Mouse (Mus musculus) naive thymus-derived CD4-positive, alpha-beta T cell, adult 2 months (primary cell): ENCODE results near the gene Tpst1.

Source experiments
- DNase-seq: peaks from one replicate; pipeline ENCODE4 v3.0.0-alpha.2; 2011; ENCODE audit warnings: low read depth

Gene Tpst1

GRCm38 (mm10) chr5:130073026-130073425, at the start of gene Tpst1:
Gene Tpst1 (plus strand): TSS chr5:130073326.
- no peak for DNase-seq

DNA sequence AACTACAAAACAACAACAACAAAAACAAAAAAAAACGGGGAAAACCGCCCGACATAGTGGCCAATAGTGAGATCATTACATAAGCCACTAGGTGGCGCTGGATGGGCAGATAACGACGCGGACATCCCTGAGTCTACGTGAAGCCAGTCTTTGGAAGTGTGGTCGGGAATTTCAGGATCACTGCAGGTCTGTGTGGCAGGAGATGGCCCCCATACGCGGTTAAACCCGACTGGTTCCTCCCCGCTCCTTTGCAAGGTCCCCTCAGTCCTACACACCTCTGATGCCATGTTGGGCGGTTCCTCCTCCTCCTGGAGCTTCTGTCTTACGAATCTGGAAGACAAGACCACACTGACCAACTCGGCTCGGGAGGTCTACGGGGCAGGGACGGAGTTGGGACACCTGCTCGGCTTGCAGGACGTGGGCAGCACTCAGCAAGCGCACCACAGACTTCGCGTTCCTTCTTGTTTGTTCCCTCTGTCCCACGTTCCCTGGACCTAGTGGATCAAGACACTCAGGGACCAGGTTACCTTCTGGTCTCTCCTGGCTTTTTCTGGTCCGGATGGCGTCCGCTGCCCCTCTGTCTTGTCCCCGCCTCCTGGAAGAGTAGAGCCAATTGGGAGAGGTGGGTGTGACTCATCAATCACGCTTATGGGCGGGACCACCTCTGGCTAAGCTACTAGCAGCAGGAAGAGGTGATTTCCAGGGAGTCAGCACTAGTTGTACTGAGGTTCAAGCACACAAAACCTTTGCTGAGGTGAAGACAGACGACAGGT, 49.2 kb upstream of the Tpst1 start:
- peak; percentile 88 for DNase-seq

GRCm38 (mm10) chr5:130027134-130027533, 46.0 kb upstream of the Tpst1 start:
- no peak for DNase-seq

DNA sequence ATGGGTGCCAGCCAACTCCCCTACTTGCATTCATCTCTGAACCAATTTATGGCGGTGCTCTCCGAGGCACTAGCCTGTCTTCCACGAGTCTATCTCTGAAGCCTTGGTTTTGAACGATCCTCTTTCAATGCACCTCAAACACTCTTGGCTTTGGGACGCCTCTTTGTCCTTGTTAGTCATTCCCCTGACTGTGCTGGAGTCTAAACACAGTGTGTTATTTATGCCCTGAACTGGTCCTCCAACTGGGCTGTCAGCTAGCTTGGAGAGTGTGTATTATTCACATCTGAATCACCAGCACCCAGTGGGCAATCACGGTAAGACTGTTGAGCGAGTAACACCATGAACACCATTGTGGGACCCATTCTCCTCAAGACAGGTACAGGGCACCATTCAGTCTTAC, 45.4 kb upstream of the Tpst1 start:
- no peak for DNase-seq

GRCm38 (mm10) chr5:130029142-130029897, 43.8 kb upstream of the Tpst1 start, which contains the start of the genes Asl and Crcp:
Gene Asl (minus strand): TSS chr5:130029247.
Gene Crcp (plus strand): TSS chr5:130029290.
- DNase-seq = peak; percentile 79

- no peak for DNase-seq
Observed at GRCm38 (mm10) chr5:130031410-130032390, 41.4 kb upstream of the Tpst1 start.

GRCm38 (mm10) chr5:130033869-130034268, 39.3 kb upstream of the Tpst1 start:
- no peak for DNase-seq

DNA sequence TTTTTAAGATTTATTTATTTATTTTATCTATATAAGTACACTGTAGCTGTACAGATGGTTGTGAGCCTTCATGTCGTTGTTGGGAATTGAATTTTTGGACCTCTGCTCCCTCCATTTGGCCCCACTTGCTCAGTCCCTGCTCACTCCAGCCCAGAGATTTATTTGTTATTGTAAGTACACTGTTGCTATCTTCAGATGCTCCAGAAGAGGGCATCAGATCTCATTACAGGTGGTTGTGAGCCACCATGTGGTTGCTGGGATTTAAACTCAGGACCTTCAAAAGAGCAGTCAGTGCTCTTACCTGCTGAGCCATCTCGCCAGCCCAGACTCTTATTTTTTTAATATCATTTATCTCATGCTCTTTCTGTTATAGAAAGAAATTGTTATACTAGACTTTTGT, 36.8 kb upstream of the Tpst1 start:
- peak; percentile 40 for DNase-seq

- peak; percentile 70 for DNase-seq
Observed at GRCm38 (mm10) chr5:130037752-130038455, 35.2 kb upstream of the Tpst1 start.

GRCm38 (mm10) chr5:130040797-130041196, 32.3 kb upstream of the Tpst1 start:
- no peak for DNase-seq

- no peak for DNase-seq
Observed at GRCm38 (mm10) chr5:130041262-130041661, 31.9 kb upstream of the Tpst1 start.

- no peak for DNase-seq
Observed at GRCm38 (mm10) chr5:130043741-130044140, 29.4 kb upstream of the Tpst1 start.

DNA sequence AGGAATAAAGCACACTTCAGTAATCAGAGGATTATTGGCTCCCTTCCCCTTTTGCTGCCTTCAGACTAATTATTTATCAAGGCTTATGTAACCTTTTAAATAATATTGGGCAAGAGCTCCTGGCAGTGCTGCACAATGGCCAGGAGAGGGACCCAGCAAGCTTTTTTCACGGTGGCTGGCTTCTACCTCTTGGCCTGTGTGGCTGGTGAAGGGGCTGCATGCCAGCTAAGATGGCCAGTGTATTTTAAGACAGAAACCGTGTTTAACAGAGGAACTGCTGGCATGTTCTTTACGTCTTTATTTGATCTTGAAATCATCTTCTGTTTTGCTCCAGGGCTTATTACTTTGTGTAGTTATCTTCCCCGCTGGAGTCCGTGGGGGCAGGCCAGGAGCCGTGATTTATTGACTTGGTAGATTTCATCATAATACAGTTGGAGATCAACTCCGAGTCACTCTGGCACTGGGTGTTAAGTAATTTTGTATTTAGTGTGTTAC, 28.9 kb upstream of the Tpst1 start:
- DNase-seq = no peak

DNA sequence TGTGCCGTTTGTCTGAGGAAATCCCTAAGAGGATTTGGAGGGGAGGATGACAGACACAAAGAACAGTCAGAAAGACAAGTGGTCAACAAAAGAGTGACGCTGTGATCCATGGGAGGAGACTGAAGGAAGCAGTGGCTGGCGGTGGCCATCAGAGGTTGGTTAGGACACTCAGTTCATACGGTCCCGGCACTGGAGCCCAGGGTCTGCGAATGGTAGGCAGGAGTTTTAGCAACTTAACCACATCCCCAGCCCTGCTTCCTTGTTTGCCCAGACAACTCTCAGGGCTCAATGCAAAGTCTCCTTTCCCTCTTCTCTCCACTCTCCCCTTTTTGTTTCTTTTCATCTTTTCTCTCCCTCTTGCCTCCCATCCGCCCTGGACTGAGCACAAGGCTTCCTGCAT, 27.0 kb upstream of the Tpst1 start:
- DNase-seq = no peak

GRCm38 (mm10) chr5:130046589-130046988, 26.5 kb upstream of the Tpst1 start:
- DNase-seq = no peak

- DNase-seq = peak; percentile 34
Observed at GRCm38 (mm10) chr5:130047013-130047412, 26.1 kb upstream of the Tpst1 start.

DNA sequence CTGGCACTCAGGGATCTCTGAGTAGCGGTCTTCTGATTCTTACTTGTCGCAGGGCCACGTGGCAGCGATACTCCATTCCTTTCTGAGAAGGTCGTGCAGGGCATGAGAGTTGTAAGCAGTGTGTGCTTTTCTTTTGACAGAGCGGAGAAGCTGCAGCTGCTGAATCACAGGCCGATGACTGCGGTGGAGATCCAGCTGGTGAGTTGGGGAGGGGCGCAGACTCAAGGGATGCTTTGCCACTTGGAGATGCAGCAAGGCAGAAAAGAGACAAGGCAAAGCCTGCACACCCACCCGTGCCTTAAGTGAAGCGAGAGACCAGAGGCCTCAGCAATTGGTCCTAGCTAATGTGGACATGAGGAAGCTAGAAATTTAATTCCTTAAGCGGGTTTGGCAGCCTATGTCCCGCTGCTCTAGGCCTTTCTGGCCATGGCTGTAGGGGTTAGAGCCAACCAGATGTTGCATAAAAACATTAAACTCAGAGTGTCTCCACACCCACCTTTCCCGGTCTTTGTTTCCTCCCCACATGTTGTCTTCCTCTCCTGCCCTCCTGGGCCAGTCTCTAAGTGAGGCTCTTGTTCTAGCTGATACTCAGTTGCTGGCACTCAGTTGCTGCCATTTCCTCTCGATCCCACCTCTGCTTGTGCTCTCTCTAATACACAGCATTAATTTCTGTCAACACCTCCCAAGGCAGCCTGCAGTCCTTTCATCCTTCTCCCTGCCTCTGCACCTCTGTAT, 24.2 kb upstream of the Tpst1 start:
- no peak for DNase-seq

- DNase-seq = no peak
Observed at GRCm38 (mm10) chr5:130050416-130050815, 22.7 kb upstream of the Tpst1 start.

DNA sequence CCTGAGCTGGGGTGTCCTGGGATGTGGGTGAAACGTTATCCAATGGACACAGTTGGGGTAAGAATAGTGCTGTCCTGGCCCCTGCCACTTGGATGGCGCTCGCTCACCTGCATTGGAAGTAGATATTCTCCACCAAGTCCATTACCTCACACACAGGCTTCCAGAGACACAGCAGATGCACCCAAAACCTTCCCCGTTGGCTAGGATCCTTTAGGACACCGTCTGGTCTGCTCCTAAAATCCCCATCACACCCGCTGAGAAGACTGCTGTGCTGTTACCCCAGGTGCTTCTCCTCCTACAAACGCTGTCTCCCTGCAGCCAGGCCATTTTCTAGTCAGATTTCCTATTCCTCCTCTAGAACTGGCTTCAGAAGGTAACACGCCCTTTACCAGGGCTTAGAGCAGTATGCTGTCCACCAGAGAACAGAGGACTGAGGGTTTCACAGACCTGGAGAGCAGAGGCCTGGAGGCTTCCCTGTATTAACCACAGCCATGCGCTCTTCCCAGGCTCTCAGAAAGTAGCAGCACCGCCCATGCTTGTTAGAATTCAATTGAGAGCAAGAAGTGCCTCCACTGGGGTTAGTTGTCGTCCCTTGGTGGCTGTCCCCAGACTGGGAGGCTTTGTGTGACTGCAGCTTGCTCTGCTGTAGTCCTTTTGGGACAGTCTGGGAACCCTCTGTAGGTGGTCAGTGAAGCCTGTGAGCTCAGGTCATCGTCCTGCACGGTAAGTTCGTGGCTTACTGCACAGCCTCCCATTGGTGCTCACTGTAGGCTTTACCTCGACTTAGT, 21.9 kb upstream of the Tpst1 start:
- DNase-seq = no peak

GRCm38 (mm10) chr5:130052510-130052909, 20.6 kb upstream of the Tpst1 start:
- no peak for DNase-seq
